Mouse (Mus musculus) cortical plate, adult 2 months (tissue): Measurements from ENCODE around the gene Tdo2.

ENCODE experiments used
- CTCF ChIP-seq: fragments of 200-500 bp; IDR thresholded peaks from 2 replicates; pipeline ENCODE4 v1.5.1; 2011; ENCODE audit warnings: mild to moderate bottlenecking, control low read depth, low read length; ENCODE audit not compliant: insufficient read depth; ENCODE audit errors: extremely low read depth
- POLR2A ChIP-seq: fragments of 200-500 bp; IDR thresholded peaks from 2 replicates; pipeline ENCODE4 v1.6.1; 2011; ENCODE audit warnings: mild to moderate bottlenecking, low read length, control low read depth; ENCODE audit not compliant: insufficient read depth; ENCODE audit errors: extremely low read depth

DNA sequence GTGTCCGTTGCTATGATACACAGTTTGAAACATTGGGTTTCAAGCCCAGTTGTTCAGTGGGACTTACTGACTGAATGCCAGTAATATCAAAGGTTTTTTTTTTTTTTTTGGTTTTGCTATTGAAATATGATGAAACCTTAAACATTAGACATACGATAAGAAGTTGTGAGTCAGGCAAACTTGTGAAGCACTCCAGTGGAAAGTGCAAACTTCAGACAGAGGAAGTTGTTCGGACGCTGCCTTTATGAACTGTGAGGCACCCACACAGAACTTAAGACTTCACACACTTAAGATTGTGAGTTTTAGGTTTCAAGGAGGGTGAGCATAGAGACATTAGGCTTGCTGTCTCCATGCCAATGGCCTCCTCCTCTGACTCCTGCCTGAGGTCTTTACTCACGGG, 5.6 kb upstream of the Tdo2 start:
- no peak for TF ChIP-seq CTCF
- TF ChIP-seq POLR2A, result no peak
